Mouse (Mus musculus) liver, embryonic 14.5 days (tissue): ENCODE data around the gene Igf1r.

Experiments used
- CTCF ChIP-seq: IDR thresholded peaks from 2 replicates; pipeline ENCODE4 v1.5.1; 2016; ENCODE audit warnings: antibody characterized with exemption, low read depth, control low read depth
- EP300 ChIP-seq: IDR thresholded peaks from 2 replicates; pipeline ENCODE4 v1.6.1; 2016; ENCODE audit warnings: antibody characterized with exemption, low read depth

GRCm38 (mm10) chr7:68273515-68273914, 320.9 kb downstream of the Igf1r start, which contains the start of gene Fam169b:
- no peak for TF ChIP-seq CTCF
- no peak for TF ChIP-seq EP300
